Mouse (Mus musculus) 3T3-L1 (cell line): ENCODE data around the gene Sox21.

ENCODE experiments used
- DNase-seq: peaks from one replicate; pipeline ENCODE4 v3.0.0-alpha.2; 2015; ENCODE audit warnings: low read depth, low spot score

Gene Sox21

DNA sequence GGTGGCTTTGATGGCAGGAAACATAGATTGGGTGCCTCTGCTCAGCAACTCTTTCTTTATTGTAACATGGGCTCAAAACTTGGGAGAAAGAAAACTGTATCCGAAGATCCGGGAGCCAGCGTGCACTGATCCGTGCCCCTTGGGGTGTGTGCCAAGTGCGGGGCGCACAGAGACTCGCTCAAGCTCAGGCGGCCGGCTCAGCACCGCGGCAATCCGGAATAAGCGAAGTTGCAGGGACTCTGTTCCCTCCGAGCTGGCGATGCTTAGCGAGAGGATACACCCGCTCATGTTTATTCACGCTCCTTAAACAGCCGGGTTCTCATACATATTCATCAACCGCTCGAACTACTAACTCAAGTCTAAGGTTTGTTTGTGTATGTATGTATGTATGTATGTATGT, 10.9 kb downstream of the Sox21 start:
- no peak for DNase-seq

DNA sequence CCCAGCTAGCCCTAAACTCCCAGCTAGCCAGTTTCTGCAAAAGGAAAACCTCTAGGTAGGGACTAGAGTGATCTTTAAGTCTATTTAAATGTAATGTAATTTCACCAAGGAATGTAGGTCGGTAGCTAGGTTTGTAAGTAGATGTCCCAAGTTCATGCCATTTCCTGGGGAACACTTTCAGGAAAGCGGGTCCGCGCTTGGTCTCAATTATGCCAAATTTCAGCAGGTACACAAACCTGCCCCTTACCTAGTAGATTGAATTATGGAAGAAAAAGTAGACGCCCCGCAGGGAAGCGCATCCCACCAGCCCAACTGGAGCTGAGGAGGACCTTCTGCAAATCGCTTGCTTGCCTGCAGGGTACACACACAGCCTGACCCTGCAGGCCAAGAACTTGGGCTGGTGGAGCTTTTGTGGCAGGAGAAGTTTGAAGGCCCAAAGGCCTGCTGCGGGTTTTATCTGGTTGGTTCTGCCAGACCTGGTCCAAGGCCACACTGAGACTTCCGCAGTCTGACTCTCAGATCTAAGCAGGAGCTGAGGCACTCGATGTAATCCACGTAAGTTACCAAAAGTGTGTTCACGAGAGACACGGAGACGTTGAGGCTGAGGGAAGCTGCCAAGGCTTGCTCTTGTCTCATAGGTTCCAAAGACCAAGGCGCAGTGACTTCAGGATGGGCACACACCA, 11.6 kb downstream of the Sox21 start:
- no peak for DNase-seq

DNA sequence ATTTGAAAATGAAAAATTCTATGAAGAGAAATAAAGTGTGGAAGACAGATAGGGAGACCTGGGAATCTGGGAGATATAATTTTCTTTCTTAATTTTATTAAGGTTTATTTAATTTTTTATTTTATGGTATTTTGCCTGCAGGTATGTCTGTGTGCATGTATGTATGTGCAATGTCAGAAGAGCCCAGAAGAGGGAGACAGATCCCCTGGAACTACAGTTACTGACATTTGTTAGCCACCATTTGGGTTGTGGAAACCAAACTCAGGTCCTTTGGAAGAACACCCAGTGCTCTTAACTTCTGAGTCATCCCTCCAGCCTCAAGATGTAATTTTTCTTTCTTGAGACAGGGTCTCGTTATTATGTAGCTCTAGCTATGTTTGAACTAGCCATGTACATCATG, 15.9 kb downstream of the Sox21 start:
- DNase-seq, result peak; percentile 15

DNA sequence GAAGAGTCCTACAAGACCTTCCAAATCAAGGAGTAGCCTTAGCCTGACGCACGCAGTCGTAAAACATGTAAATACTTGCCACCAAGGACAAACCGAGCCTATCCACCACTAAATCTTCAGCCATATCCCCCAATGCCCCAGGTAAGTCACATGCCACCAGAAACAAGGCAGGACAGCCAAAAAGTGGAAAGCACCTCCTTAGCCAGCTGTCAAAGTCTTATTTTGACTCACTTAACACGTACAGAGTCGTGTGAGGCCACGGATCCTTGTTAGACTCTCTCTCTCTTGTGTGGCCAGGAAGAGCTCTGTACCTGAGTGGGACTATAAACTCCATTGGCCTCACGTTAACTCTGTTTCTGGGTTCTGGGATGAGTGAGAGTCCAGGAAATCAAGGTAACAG, 20.0 kb downstream of the Sox21 start:
- DNase-seq, result no peak

DNA sequence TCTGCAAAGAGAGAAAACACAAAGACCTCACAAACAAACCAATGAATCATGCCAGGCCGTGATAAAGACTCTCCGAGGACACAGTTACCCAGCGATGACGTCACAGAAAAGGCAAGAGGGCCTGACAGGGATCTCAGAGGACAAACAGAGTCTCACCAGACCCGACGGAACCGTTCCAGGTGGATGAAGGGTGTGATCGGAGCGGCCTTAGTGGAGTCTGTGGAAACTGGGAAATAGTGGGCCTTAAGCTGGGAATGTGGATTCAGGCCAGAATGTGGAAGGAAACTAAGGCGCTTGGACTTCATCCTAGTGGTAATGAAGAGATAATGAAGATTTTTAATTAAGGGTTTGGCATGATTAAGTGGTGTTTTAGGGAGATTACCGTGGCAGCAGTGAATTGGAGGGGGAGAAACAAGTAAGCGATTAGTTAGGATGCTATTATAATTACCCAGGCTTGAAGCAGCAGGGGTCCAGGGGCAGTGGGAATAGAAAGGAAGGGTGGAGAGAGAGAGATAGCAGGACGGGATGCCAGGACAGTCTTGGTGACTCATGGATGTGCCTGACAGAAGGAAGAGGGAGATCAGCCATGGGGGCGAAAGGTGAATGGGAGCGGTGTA, 24.5 kb downstream of the Sox21 start:
- no peak for DNase-seq

DNA sequence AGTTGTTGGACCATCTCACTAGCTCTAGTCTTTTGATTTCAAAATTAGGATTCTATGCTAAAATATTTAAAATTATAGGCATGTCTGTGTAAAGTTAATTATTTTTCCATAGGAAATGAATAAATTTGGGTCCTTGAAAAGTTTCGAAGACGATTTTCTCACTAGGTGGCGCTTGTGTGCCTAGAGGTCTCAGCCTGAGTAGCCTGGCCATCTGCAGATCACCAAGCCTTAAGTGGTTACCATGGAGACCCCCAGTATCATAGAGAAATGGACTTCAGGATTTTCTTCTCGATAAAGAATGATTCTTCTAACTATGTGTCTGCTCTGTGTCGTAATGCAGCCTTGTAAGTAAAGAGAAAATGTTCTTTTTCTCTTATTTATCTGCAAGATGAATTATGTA, 27.2 kb downstream of the Sox21 start:
- peak; percentile 49 for DNase-seq

DNA sequence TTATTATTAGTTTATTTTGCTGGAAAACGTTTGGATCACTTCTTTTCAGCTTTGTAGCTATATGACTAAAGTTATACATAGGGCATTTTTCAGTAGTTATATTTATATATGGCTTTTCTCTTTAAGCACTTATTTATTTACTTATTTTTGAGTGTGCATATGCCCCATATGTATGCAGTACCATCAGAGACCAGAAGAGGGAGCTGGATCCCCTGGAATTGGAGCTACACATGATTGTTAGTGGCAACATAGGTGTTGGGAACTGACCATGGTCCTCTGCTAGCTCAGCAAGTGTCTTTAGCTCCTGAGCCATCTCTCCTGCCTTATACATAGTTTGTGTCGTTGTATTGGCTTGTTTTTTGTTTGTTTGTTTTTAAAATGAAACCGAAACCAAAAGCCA, 29.5 kb downstream of the Sox21 start:
- peak; percentile 34 for DNase-seq

DNA sequence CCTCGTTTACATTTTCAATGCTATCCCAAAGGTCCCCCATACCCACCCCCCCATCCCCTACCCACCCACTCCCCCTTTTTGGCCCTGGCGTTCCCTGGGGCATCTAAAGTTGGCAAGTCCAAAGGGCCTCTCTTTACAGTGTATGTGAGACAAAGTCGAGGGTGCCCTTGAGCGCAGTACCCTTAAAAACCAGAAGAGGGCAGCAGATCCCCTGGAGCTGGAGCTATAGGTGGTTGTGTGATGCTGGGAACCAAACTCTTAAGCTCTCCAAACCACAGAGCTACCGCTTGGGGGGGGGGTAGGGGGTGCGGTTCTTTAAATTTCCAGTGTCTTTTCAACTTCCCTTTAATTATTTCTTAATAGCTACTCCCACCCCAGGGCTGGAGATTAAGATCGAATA, 33.8 kb downstream of the Sox21 start:
- no peak for DNase-seq

DNA sequence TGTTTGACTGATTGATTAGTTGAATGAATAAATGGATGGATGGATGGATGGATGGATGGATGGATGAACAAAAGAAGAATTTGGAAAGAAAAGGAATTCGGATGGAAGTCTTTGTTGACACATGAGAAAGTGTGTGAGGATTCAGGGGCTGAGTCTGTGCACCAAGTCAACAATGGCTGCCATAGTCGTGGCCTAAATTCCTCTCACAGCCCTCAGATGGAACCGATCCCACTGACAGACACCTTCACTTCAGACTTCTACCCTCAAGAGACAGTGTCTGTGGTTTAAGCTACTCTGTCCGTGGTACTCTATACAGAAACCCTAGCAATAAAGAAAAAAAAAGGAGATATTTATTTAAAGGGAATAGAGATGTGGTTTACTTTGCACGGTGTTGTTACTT, 34.8 kb downstream of the Sox21 start:
- no peak for DNase-seq

DNA sequence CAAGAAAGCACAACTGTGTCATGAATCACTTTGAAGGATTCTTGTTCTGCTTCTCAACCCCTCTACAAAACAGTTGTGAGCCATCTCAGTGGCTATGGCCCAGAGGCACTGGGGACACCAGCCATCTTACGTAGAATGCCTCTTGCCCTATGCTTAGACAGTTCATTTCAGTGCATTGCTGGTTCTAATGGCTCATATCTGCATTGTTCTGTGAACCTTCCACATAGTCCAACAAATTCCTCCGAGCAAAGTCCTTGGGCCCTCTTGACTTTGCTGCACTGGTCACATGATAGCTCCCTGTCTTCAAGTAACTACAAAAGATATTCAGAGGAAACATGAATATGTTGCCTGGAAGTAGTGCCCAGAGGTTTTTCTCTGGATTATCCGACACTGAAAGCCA, 36.1 kb downstream of the Sox21 start:
- no peak for DNase-seq

DNA sequence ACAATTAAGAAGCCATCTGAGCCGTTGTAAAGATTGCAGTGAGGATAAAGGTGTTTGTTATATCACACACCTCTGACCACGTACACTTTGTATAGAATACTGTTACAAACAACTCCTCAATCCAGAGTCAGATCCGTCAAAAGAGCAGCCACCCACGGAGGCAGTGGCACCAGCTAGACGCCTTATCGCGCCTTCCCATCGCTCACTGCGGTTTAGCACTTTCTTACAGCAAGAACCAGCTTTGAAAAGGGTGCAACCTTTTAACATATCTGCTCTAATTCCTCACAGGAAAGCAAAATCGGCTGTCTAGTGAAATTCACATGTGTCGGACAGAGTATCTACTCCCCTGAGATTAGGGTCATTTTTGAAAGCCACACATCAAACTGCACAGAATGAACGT, 39.8 kb downstream of the Sox21 start:
- no peak for DNase-seq

DNA sequence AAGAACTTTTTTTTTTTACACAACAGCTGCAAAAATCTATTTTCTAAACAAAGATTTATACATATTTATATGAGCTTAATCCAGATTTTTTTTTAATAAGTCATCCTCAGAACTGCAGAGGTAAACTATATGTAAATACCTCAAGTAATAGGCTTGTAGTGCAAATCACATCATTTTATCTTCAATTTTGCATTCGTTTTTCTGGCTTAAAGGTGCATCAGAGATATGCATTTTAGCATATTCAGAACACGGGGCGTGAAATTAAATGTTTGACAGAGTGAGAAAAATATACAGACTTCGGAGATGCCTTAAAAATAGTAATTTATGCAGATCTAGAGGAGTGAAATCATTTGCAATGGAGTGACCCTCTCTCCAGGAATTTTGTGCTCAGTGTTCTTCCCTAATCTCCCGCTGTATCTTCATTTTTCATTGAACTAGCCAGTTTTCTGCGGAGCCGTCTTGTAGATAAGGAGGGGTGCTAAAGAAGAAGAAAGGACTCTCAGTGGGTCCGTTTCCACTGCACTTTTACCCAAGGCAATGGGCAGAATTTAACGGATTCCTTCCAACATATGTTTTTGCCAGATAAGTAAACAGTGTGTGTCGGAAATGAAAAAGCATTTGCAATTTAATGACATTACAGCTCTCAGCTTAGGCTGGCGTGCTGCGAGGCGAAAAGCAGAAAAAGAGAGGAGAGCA, 42.5 kb downstream of the Sox21 start:
- DNase-seq, result no peak

DNA sequence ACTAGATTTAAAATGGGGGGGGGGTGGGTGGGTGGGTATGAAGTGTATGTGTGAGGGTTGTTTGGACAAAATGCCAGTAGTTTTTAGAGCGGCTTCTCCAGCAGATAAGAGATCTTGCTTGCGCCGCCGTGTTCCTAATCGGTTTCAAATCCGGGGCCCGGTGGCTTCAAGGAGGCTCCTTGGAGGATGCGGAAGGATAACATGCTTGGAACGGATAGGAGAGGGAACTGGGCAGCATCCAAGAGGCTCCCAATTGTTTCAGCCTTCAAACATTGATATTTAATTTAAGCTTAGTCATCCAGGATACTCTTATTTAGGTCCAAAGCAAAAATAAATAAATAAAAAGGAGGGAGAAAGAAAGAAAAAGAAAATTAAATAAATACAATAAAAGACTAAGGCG, 43.2 kb downstream of the Sox21 start:
- DNase-seq, result no peak

DNA sequence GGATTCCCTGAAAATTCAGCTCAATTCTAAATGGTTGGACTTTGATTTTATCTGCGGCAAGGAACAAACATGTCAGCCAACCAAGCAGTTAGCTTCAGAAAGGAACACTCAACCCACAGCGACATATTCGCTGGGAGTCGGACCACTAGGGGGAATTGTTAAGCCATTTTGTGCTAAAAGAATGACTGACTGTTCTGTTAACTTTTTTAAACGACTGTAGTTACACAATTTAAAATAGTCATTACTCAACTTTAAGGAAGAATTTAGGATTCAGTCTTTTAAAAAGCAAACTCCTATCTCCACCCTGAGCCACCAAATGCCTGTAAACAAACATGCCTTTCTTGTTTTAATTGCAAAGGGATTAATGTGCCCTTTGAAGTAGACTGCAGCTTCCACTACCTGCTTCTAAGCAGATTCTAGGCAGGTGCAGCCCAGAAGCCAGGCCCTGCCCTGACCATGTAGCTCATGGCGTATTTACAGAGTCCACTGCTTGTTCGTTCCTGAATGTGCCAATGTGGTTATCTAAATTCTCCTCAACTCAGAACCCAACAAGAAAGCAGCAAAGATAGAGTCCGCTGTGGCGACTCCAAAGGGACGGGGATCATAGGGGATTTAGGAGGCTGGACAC, 43.7 kb downstream of the Sox21 start:
- DNase-seq, result no peak

DNA sequence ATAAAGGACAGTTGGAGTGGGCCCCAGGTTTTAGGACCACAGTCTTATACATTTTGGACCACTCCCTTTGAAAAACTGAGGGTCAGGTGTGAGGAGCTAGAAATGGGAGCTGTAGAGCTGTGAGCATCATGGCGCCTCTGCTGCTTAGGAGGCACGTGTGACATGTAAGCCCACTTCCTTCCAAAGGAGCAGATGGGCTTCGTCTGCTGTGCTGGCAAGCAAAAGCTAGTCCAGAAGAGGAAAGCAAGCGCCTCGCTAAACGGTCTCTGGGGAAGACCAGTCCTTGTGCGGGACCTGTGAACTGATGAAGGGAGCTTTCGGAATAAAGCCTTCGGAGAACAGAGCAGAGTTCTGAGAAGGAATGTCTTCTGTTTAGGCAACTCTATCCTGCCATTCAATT, 45.4 kb downstream of the Sox21 start:
- no peak for DNase-seq
